Mouse (Mus musculus): ENCODE measurements at regions not wholly inside any gene's neighbourhood (a gene's known extent, or its start where the extent isn't known, plus 50 kb on each side); places are given as distances from the start of the nearest gene placed in this dataset.

DNA sequence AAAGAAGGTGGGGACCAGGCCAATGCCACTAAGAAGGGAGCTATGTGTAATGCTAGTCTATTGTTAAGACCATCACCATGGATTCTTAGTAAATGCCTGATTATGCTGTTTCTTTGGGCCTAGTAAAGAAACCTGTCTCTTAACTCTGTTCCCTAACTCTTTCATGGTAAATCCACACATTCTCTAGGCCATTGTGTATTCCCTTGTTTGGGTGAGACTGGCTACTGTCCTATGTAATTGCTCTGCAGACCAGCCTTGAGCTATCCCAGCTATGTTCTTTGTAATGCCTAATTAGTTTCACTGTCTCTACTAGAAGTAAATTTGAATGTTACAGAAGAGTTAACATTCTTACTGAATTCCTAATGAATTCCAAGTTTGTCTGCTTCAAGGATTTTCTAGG is 186.9 kb upstream of the Gm10750 start:
- no peak overlapping the region for H3K4me2 ChIP-seq (ENCODE audit: insufficient read depth, low read depth, poor library complexity, severe bottlenecking)
- DNase-seq (ENCODE audit: extremely low read depth): no peak
- H3K36me3 ChIP-seq (replicated peaks in 1 of 2; ENCODE audit: control insufficient read depth in 1 of 2, insufficient read depth in 1 of 2, low read length in 1 of 2): no peaks in the 10 kb centered on the region

DNA sequence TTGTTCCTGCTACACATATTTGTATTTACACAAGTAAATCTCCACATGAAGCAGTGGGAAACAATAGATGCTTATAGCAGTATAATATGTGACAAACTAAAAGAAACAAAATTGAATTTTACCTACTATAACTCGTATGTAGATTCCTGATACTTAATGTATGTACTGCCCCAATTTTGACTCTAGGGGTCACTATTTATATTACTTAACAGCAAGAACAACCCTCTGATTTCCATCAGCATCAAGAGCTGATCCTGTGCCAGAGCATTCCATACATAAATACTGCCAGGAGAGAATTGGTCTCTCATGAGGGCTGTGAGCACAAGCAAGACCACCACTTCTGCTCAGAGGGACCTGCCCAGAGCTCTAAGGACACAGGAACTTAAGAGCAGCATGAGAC is 178.7 kb upstream of the Gm10750 start:
- in situ Hi-C loops (cut with MboI; ENCODE audit: low pct_ligation_motif_present, low pct_unique_long_range_greater_than_20kb, low sequenced_read_pairs): no loop called here
- H3K36me3 ChIP-seq (replicated peaks in 1 of 2; ENCODE audit: control insufficient read depth in 1 of 2, insufficient read depth in 1 of 2, low read length in 1 of 2): no peaks in the 10 kb centered on the region
- TF ChIP-seq ZC3H11A (IDR thresholded peaks at IDR 0.05; ENCODE audit: low read depth, low read length) (no peak), TBP (conservative IDR thresholded peaks at IDR 0.05; ENCODE audit: low read depth, low read length) (no peak), ZKSCAN1 (IDR thresholded peaks at IDR 0.05; ENCODE audit: borderline replicate concordance, low read depth, low read length) (no peak), UBTF (IDR thresholded peaks at IDR 0.05; ENCODE audit: low read depth, low read length) (no peak), IRF4 (IDR thresholded peaks at IDR 0.05; ENCODE audit: low read depth, low read length) (no peak), SIN3A (IDR thresholded peaks at IDR 0.05; ENCODE audit: low read length) (no peak), RAD21 (IDR thresholded peaks at IDR 0.05; ENCODE audit: low read depth, low read length) (no peak; the same call in 1 of the 2 replicates), ZMIZ1 (IDR thresholded peaks at IDR 0.05; ENCODE audit: low read depth, low read length) (no peak), USF2 (conservative IDR thresholded peaks at IDR 0.05; ENCODE audit: low read depth, low read length) (no peak), HCFC1 (IDR thresholded peaks at IDR 0.05; ENCODE audit: low read depth, low read length) (no peak)

More for the DNA sequence above, 186.9 kb upstream of the Gm10750 start:
- H3K4me3 ChIP-seq (replicated peaks in 1 of 3; ENCODE audit: low read depth in 2 of 3, low read length in 2 of 3, poor library complexity in 1 of 3): no peak overlapping the region
- H3K9me3 ChIP-seq (replicated peaks; ENCODE audit: low read length): no peaks in the 10 kb centered on the region
- H3K27me3 ChIP-seq (replicated peaks): peaks cover 3% of the 10 kb centered on the region
- in situ Hi-C loops (cut with MboI; ENCODE audit: low pct_ligation_motif_present, low pct_unique_long_range_greater_than_20kb, low sequenced_read_pairs): no loop called here
- H3K9ac ChIP-seq (ENCODE audit: insufficient read depth, low read depth): no peak overlapping the region
- H3K79me2 ChIP-seq (replicated peaks; ENCODE audit: control insufficient read depth, extremely low read depth, insufficient read depth, poor library complexity, severe bottlenecking): no peaks in the 10 kb centered on the region
- TF ChIP-seq TCF12 (IDR thresholded peaks at IDR 0.05; ENCODE audit: low read depth, low read length) (no peak), UBTF (IDR thresholded peaks at IDR 0.05; ENCODE audit: low read depth, low read length) (no peak), MXI1 (IDR thresholded peaks at IDR 0.05; ENCODE audit: low read depth, low read length) (no peak), GABPA (IDR thresholded peaks at IDR 0.05; ENCODE audit: insufficient replicate concordance, low read depth, low read length) (no peak), ZKSCAN1 (IDR thresholded peaks at IDR 0.05; ENCODE audit: borderline replicate concordance, low read depth, low read length) (no peak), E2F4 (IDR thresholded peaks at IDR 0.05; ENCODE audit: insufficient replicate concordance, low read depth, low read length) (no peak), POLR2AphosphoS2 (IDR thresholded peaks at IDR 0.05; ENCODE audit: low read depth, low read length) (no peak), CHD1 (IDR thresholded peaks at IDR 0.05; ENCODE audit: low read depth, low read length) (no peak), NRF1 (IDR thresholded peaks at IDR 0.05; ENCODE audit: low read depth, low read length) (no peak), SIN3A (IDR thresholded peaks at IDR 0.05; ENCODE audit: low read length) (no peak), IRF4 (IDR thresholded peaks at IDR 0.05; ENCODE audit: low read depth, low read length) (no peak)
- no peaks in the 10 kb centered on the region for H3K4me1 ChIP-seq (ENCODE audit: control insufficient read depth in 1 of 2, insufficient read depth in 2 of 2)
- no peak overlapping the region for H3K27ac ChIP-seq (ENCODE audit: insufficient read depth, low read depth)
- dilution Hi-C loops (cut with MboI; ENCODE audit: extremely low pct_ligation_motif_present, extremely low pct_unique_long_range_greater_than_20kb, low sequenced_read_pairs): no loop called here

More for the DNA sequence above, 178.7 kb upstream of the Gm10750 start:
- H3K9ac ChIP-seq (ENCODE audit: insufficient read depth, low read depth): no peak overlapping the region
- H3K9me3 ChIP-seq (replicated peaks; ENCODE audit: low read length): no peaks in the 10 kb centered on the region
- no peak overlapping the region for H3K4me3 ChIP-seq (replicated peaks in 1 of 3; ENCODE audit: low read depth in 2 of 3, low read length in 2 of 3, poor library complexity in 1 of 3)
- peak; percentile 1 for DNase-seq (ENCODE audit: extremely low read depth)
- no peaks in the 10 kb centered on the region for H3K79me2 ChIP-seq (replicated peaks; ENCODE audit: control insufficient read depth, extremely low read depth, insufficient read depth, poor library complexity, severe bottlenecking)
- H3K27ac ChIP-seq (ENCODE audit: insufficient read depth, low read depth): no peak overlapping the region
- dilution Hi-C loops (cut with MboI; ENCODE audit: extremely low pct_ligation_motif_present, extremely low pct_unique_long_range_greater_than_20kb, low sequenced_read_pairs): no loop called here
- H3K27me3 ChIP-seq (replicated peaks): peaks cover 16% of the 10 kb centered on the region
- H3K4me1 ChIP-seq (ENCODE audit: control insufficient read depth in 1 of 2, insufficient read depth in 2 of 2): no peaks in the 10 kb centered on the region
- H3K4me2 ChIP-seq (ENCODE audit: insufficient read depth, low read depth, poor library complexity, severe bottlenecking): no peak overlapping the region

All from CH12.LX (cell line).